Mouse (Mus musculus) embryo, embryonic 10 days (tissue): Measurements from ENCODE around the gene Gm13698.
A peak's percentile ranks its signal among the peaks of the same experiment; 100 is the strongest.
"Not testable (repeated sequence)": the region's sequence is repeated elsewhere in the genome, so short reads cannot be mapped to it uniquely, and the experiment has no call there.

Source experiments
- DNase-seq: peaks from one replicate; pipeline ENCODE4 v3.0.0-alpha.2; 2015; ENCODE audit warnings: low spot score

Gene Gm13698

GRCm38 (mm10) chr2:83955393-83955792 lies at the start of gene Gm13698:
Gene Gm13698, plus strand, starts transcription at chr2:83955693.
- DNase-seq = not testable (repeated sequence)

GRCm38 (mm10) chr2:83929478-83930088 lies 25.9 kb upstream of the Gm13698 start:
- no peak for DNase-seq

- peak; percentile 91 for DNase-seq
Measured at GRCm38 (mm10) chr2:83940931-83941361, 14.5 kb upstream of the Gm13698 start, which contains the start of gene Zswim2. Gene Zswim2, minus strand, starts transcription at chr2:83941228.

GRCm38 (mm10) chr2:83941378-83941777 lies 14.1 kb upstream of the Gm13698 start:
- DNase-seq = no peak

GRCm38 (mm10) chr2:83941792-83942191 lies 13.7 kb upstream of the Gm13698 start:
- DNase-seq = no peak

GRCm38 (mm10) chr2:83961203-83961602 lies 5.7 kb downstream of the Gm13698 start, which contains the start of gene Gm13693:
Gene Gm13693, plus strand, starts transcription at chr2:83961503.
- DNase-seq = not testable (repeated sequence)

GRCm38 (mm10) chr2:83967013-83967412 lies 11.5 kb downstream of the Gm13698 start, which contains the start of gene Gm13695:
Gene Gm13695, plus strand, starts transcription at chr2:83967313.
- DNase-seq = not testable (repeated sequence)

- DNase-seq = not testable (repeated sequence)
Measured at GRCm38 (mm10) chr2:83972823-83973222, 17.3 kb downstream of the Gm13698 start, which contains the start of gene Gm13696. Gene Gm13696, plus strand, starts transcription at chr2:83973123.

GRCm38 (mm10) chr2:83978633-83979032 lies 23.1 kb downstream of the Gm13698 start, which contains the start of gene Gm13694:
Gene Gm13694, plus strand, starts transcription at chr2:83978933.
- not testable (repeated sequence) for DNase-seq

GRCm38 (mm10) chr2:83984443-83984842 lies 28.9 kb downstream of the Gm13698 start, which contains the start of gene Gm13697:
Gene Gm13697, plus strand, starts transcription at chr2:83984743.
- not testable (repeated sequence) for DNase-seq

- DNase-seq = not testable (repeated sequence)
Measured at GRCm38 (mm10) chr2:83990253-83990652, 34.8 kb downstream of the Gm13698 start, which contains the start of gene Gm13691. Gene Gm13691, plus strand, starts transcription at chr2:83990553.

- not testable (repeated sequence) for DNase-seq
Measured at GRCm38 (mm10) chr2:83993639-83994255, 38.3 kb downstream of the Gm13698 start.

GRCm38 (mm10) chr2:83994526-83994925 lies 39.0 kb downstream of the Gm13698 start:
- not testable (repeated sequence) for DNase-seq
